Mouse (Mus musculus) midbrain, embryonic 16.5 days (tissue): ENCODE measurements at regions not wholly inside any gene's neighbourhood (a gene's known extent, or its start where the extent isn't known, plus 50 kb on each side); places are given as distances from the start of the nearest gene placed in this dataset.

Source experiments
- ATAC-seq: fragments of 200-750 bp; cut with Nextera tagmentation; 2 replicates; pipeline ENCODE4 v1.8.0; 2017; ENCODE audit warnings: moderate TSS enrichment
- H3K27ac ChIP-seq: fragments of 300-500 bp; sonication (generic); 2 replicates; pipeline ENCODE4 v1.5.1; 2014; ENCODE audit warnings: mild to moderate bottlenecking, low read length, mixed read lengths
- H3K27me3 ChIP-seq: fragments of 300-500 bp; sonication (generic); 2 replicates; pipeline ENCODE4 v1.6.1; 2014; ENCODE audit warnings: low read depth, low read length, mixed read lengths; ENCODE audit not compliant: control insufficient read depth, insufficient read depth
- H3K36me3 ChIP-seq: fragments of 300-500 bp; sonication (generic); 2 replicates; pipeline ENCODE4 v1.6.1; 2014; ENCODE audit warnings: mild to moderate bottlenecking, low read length, moderate library complexity, mixed read lengths; ENCODE audit not compliant: control insufficient read depth, insufficient read depth
- H3K4me1 ChIP-seq: fragments of 300-500 bp; sonication (generic); 2 replicates; pipeline ENCODE4 v1.6.1; 2014; ENCODE audit warnings: mild to moderate bottlenecking, low read length, mixed read lengths; ENCODE audit not compliant: control insufficient read depth, insufficient read depth
- H3K4me2 ChIP-seq: fragments of 300-500 bp; sonication (generic); 2 replicates; pipeline ENCODE4 v1.6.1; 2014; ENCODE audit warnings: mild to moderate bottlenecking, low read length, mixed read lengths
- H3K4me3 ChIP-seq: fragments of 300-500 bp; sonication (generic); 2 replicates; pipeline ENCODE4 v1.5.1; 2014; ENCODE audit warnings: low read depth, mild to moderate bottlenecking, low read length, moderate library complexity, mixed read lengths
- H3K9ac ChIP-seq: fragments of 300-500 bp; sonication (generic); 2 replicates; pipeline ENCODE4 v1.6.1; 2014; ENCODE audit warnings: low read depth, low read length, mixed read lengths
- H3K9me3 ChIP-seq: fragments of 300-500 bp; sonication (generic); replicated peaks from 2 replicates; pipeline ENCODE4 v1.6.1; 2014; ENCODE audit warnings: mild to moderate bottlenecking, low read length, mixed read lengths; ENCODE audit not compliant: control insufficient read depth, poor library complexity, severe bottlenecking
- WGBS: fragments of 180-500 bp; shearing (Covaris S2); extraction: QIAGEN DNeasy Blood & Tissue Kit; methylation state at CpG from one replicate; pipeline ENCODE4 v1.1.7; 2014; 5-methylcytosine and 5-hydroxymethylcytosine counted together

DNA sequence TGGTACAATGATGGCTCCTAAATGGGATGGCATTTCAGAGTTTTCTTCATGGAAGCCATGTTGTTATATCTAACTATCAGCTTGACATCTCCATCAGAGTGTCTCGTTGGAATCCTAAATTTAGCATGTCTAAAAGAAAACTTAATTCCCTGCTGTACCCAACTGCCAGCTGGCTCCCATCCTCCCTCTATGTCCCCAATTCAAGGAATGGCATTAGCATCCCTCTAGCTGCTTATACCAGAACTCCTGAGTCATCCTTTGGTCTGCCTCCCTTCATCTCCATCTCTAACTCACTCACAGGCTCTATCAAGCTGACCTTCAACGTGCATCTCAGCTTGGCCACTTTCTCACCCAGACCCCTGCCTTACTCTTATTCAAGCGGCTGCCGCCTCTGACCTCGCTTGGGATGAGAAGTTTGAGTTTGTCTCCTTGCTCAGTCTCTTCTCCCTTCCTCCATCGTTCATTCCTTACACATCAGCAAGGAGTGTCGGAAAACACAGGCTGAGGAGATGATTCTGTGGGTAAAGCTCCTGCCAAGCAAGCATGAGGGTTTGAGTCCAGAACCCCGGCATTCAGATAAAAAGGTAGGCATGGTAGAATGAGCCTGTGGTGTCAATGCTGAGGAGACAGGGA, 88.9 kb downstream of the Emp1 start:
- H3K9ac ChIP-seq, result no peak overlapping the region
- WGBS, result 92% methylated on average over 8 of the region's 8 CpGs
- no peaks in the 10 kb centered on the region for H3K36me3 ChIP-seq
- H3K27me3 ChIP-seq, result no peaks in the 10 kb centered on the region
- no peak overlapping the region for H3K4me3 ChIP-seq
- no peak for ATAC-seq
- H3K9me3 ChIP-seq, result 0 out of 2 replicates have a peak, but pooled peaks cover 2% of the 10 kb centered on the region
- H3K4me2 ChIP-seq, result no peak overlapping the region
- no peaks in the 10 kb centered on the region for H3K4me1 ChIP-seq
- no peak overlapping the region for H3K27ac ChIP-seq

DNA sequence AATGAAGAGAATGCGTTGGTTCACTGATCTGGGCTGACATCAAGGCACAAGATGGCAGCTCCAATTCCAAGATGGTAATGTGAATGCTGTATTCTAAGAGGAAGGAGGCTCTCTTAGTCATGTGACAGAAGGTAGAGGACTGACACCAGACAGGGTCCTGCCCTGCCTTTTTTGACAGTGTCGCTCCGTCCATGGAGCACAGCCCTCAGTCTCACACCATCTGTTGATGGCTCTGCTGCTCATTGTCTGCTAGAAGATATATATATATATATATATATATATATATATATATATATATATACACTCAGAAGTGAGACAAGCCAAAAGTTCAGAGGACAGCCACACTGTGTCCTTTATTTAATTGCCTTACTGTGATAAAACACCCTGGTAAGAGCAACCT, 90.7 kb downstream of the Emp1 start:
- 96% methylated on average over 3 of the region's 3 CpGs for WGBS
- no peak for ATAC-seq
- no peak overlapping the region for H3K27ac ChIP-seq
- H3K9ac ChIP-seq, result no peak overlapping the region
- H3K36me3 ChIP-seq, result no peaks in the 10 kb centered on the region
- H3K27me3 ChIP-seq, result no peaks in the 10 kb centered on the region
- no peaks in the 10 kb centered on the region for H3K4me1 ChIP-seq
- no peak overlapping the region for H3K4me3 ChIP-seq
- H3K4me2 ChIP-seq, result no peak overlapping the region
- 0 out of 2 replicates have a peak, but pooled peaks cover 2% of the 10 kb centered on the region for H3K9me3 ChIP-seq

- H3K4me1 ChIP-seq, result no peaks in the 10 kb centered on the region
- H3K27ac ChIP-seq, result no peak overlapping the region
- H3K4me3 ChIP-seq, result no peak overlapping the region
- H3K4me2 ChIP-seq, result no peak overlapping the region
- H3K9ac ChIP-seq, result no peak overlapping the region
- no peaks in the 10 kb centered on the region; the same call in 1 of the 2 replicates for H3K9me3 ChIP-seq
- 46% methylated on average over 6 of the region's 6 CpGs for WGBS
- H3K36me3 ChIP-seq, result no peaks in the 10 kb centered on the region
- no peaks in the 10 kb centered on the region for H3K27me3 ChIP-seq
- ATAC-seq, result no peak
Observed at GRCm38 (mm10) chr6:135472495-135472894, 110.2 kb downstream of the Emp1 start.

DNA sequence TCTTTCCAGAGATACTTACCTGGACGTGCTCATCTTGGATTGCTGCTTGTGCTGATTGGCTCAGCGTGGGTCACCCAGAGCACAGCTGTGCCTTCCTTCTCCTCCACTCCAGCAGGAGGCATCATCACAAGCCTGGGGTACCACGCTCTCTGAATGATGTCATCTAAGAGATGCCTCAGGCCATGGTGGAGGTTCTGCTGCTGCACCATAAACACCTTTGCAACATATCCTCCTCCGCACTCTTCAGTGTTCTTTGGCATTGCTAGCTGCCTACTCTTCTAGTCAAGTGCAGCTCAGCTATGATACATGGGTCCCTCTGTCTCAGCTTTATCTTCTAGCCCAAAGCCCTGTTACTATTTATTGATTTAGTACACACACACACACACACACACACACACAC, 110.8 kb downstream of the Emp1 start:
- no peak for ATAC-seq
- Histone ChIP-seq H3K4me3 (no peak overlapping the region), H3K9me3 (no peaks in the 10 kb centered on the region; the same call in 1 of the 2 replicates), H3K27me3 (no peaks in the 10 kb centered on the region), H3K4me2 (no peak overlapping the region), H3K4me1 (no peaks in the 10 kb centered on the region), H3K9ac (no peak overlapping the region), H3K27ac (no peak overlapping the region), H3K36me3 (no peaks in the 10 kb centered on the region)
- WGBS, result 88% methylated on average over 4 of the region's 4 CpGs

DNA sequence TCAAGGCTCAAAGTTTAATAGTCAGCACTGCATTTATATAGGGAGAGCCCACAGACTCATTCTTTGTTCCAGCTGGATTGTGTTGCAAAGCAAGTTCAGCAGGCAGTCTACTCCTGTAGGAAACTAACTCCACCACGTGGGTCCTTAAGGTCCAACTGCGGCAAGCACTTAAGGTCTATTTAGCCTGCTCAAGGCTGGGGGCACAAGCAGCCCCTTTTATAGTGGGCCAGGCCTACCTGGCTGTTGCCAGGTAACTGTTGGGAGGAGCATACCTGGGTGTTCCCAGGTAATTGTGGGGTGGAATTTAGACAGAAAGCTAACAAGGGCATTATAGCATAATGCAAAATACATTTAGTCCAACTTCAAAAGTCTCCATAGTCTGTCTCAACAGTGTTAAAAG, 126.5 kb downstream of the Emp1 start:
- no peaks in the 10 kb centered on the region for H3K4me1 ChIP-seq
- WGBS, result 55% methylated on average over 2 of the region's 2 CpGs
- H3K9me3 ChIP-seq, result no peaks in the 10 kb centered on the region
- H3K36me3 ChIP-seq, result no peaks in the 10 kb centered on the region
- no peak overlapping the region for H3K4me3 ChIP-seq
- H3K27me3 ChIP-seq, result no peaks in the 10 kb centered on the region
- H3K27ac ChIP-seq, result no peak overlapping the region
- no peak overlapping the region for H3K9ac ChIP-seq
- no peak overlapping the region for H3K4me2 ChIP-seq
- no peak for ATAC-seq

- Histone ChIP-seq H3K9me3 (no peaks in the 10 kb centered on the region), H3K27me3 (no peaks in the 10 kb centered on the region), H3K27ac (no peak overlapping the region), H3K9ac (no peak overlapping the region), H3K36me3 (no peaks in the 10 kb centered on the region), H3K4me2 (no peak overlapping the region), H3K4me3 (no peak overlapping the region), H3K4me1 (no peaks in the 10 kb centered on the region)
- ATAC-seq, result no peak
- 90% methylated on average over 1 of the region's 1 CpGs for WGBS
Observed at GRCm38 (mm10) chr6:135493983-135494382, 131.6 kb downstream of the Emp1 start.

GRCm38 (mm10) chr6:135495841-135496240, 133.5 kb downstream of the Emp1 start:
- WGBS, result 81% methylated on average over 2 of the region's 2 CpGs
- H3K4me3 ChIP-seq, result no peak overlapping the region

DNA sequence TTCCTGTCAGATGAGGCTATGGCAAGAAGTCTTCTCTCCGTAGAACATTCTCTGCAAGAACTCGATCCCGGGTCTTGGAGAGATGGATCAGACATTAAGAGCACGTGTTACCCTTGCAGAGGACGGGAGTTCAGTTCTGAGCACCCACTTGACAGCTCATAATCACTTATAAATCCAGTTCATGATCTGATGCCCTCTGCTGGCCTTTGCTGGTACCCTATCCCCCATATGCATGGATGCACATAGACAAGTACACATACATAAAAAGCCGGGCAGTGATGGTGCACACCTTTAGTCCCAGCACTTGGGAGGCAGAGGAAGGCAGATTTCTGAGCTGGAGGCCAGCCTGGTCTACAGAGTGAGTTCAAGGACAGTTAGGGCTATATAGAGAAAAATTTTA, 136.2 kb downstream of the Emp1 start:
- Histone ChIP-seq H3K4me3 (no peak overlapping the region), H3K27ac (no peak overlapping the region), H3K4me1 (no peaks in the 10 kb centered on the region), H3K36me3 (no peaks in the 10 kb centered on the region), H3K9me3 (no peaks in the 10 kb centered on the region), H3K9ac (no peak overlapping the region), H3K27me3 (no peaks in the 10 kb centered on the region), H3K4me2 (no peak overlapping the region)
- WGBS, result 89% methylated on average over 6 of the region's 6 CpGs
- no peak for ATAC-seq

More at GRCm38 (mm10) chr6:135495841-135496240, 133.5 kb downstream of the Emp1 start:
- no peaks in the 10 kb centered on the region for H3K9me3 ChIP-seq
- no peak for ATAC-seq
- no peak overlapping the region for H3K4me2 ChIP-seq
- no peaks in the 10 kb centered on the region for H3K36me3 ChIP-seq
- no peaks in the 10 kb centered on the region for H3K27me3 ChIP-seq
- no peak overlapping the region for H3K9ac ChIP-seq
- H3K27ac ChIP-seq, result no peak overlapping the region
- H3K4me1 ChIP-seq, result no peaks in the 10 kb centered on the region

GRCm38 (mm10) chr6:135500381-135500780, 138.0 kb downstream of the Emp1 start:
- H3K27ac ChIP-seq, result no peak overlapping the region
- no peak overlapping the region for H3K9ac ChIP-seq
- H3K4me3 ChIP-seq, result no peak overlapping the region
- H3K9me3 ChIP-seq, result no peaks in the 10 kb centered on the region
- no peaks in the 10 kb centered on the region for H3K27me3 ChIP-seq
- H3K4me2 ChIP-seq, result no peak overlapping the region
- WGBS, result 71% methylated on average over 3 of the region's 3 CpGs
- H3K4me1 ChIP-seq, result no peaks in the 10 kb centered on the region
- H3K36me3 ChIP-seq, result no peaks in the 10 kb centered on the region
- no peak for ATAC-seq
